Mouse (Mus musculus) midbrain, embryonic 10.5 days (tissue): ENCODE measurements around the gene Ablim1. TPM values are rescaled to one million over a fixed set of nuclear protein-coding genes. Genes with fewer than 3 reads are reported as not detected.

Source experiments
- DNase-seq: peaks from one replicate; pipeline ENCODE4 v3.0.0-alpha.2; 2017; ENCODE audit warnings: low spot score
- H3K27ac ChIP-seq: fragments of 300-500 bp; sonication (generic); replicated peaks from 2 replicates; pipeline ENCODE4 v1.5.1; 2016; ENCODE audit warnings: mild to moderate bottlenecking
- H3K27me3 ChIP-seq: fragments of 300-500 bp; sonication (generic); 2 replicates; pipeline ENCODE4 v1.6.1; 2016; ENCODE audit warnings: low read depth, mild to moderate bottlenecking; ENCODE audit not compliant: poor library complexity, severe bottlenecking
- H3K36me3 ChIP-seq: fragments of 300-500 bp; sonication (generic); 2 replicates; pipeline ENCODE4 v1.6.1; 2016; ENCODE audit warnings: mild to moderate bottlenecking, moderate library complexity
- H3K4me1 ChIP-seq: fragments of 300-500 bp; sonication (generic); 2 replicates; pipeline ENCODE4 v1.6.1; 2016
- H3K4me3 ChIP-seq: fragments of 300-500 bp; sonication (generic); 2 replicates; pipeline ENCODE4 v1.5.1; 2016; ENCODE audit warnings: mild to moderate bottlenecking, moderate library complexity
- H3K9me3 ChIP-seq: fragments of 300-500 bp; sonication (generic); replicated peaks from 2 replicates; pipeline ENCODE4 v1.6.1; 2016; ENCODE audit warnings: mild to moderate bottlenecking
- WGBS: fragments of 180-500 bp; shearing (Covaris S2); methylation state at CpG from one replicate; pipeline ENCODE4 v1.1.7; 2016; 5-methylcytosine and 5-hydroxymethylcytosine counted together
- polyA plus RNA-seq: library from polyadenylated mRNA; unstranded; fragments of >200 nt; fragmentation: Nextera tagmentation; extraction: Ambion mirVana; gene quantifications from 2 replicates; pipeline ENCODE4 v1.2.1, GENCODE M21; 2016

The Ablim1 gene
- polyA plus RNA-seq, 1 experiment from 2014 or later = 17.8 TPM

DNA sequence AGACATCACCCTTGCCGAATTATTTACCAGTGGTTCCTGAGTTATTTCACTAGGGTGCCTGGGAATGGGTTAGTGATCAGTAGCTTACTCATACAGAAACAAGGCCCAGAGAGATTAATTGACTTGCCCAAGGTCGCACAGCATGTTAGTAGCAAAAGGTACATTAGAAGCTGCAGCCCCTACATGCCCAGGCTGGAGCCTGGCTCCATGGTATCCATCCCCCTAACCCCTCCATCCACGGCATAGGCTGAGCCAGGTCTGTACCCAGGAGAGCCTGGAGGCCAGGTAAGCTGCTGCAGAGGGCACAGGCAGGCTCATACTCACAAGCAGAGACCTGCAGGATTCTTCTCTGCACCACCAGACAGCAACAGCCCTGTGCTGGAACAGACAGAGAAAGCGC lies 312.8 kb downstream of the Ablim1 start:
- Histone ChIP-seq H3K27ac (no peak overlapping the region), H3K4me3 (no peak overlapping the region), H3K27me3 (peaks cover 29% of the 10 kb centered on the region), H3K4me1 (peaks cover 32% of the 10 kb centered on the region), H3K9me3 (no peaks in the 10 kb centered on the region), H3K36me3 (no peaks in the 10 kb centered on the region)
- DNase-seq = no peak
- 87% methylated on average over 4 of the region's 4 CpGs for WGBS

- DNase-seq = no peak
- no peaks in the 10 kb centered on the region for H3K9me3 ChIP-seq
- H3K4me3 ChIP-seq = no peak overlapping the region
- WGBS = 89% methylated on average over 5 of the region's 5 CpGs
- H3K27me3 ChIP-seq = peaks cover 16% of the 10 kb centered on the region
- peaks cover 36% of the 10 kb centered on the region for H3K4me1 ChIP-seq
- H3K36me3 ChIP-seq = no peaks in the 10 kb centered on the region
- H3K27ac ChIP-seq = no peak overlapping the region
Observed at GRCm38 (mm10) chr19:57000592-57000991, 314.1 kb downstream of the Ablim1 start.

DNA sequence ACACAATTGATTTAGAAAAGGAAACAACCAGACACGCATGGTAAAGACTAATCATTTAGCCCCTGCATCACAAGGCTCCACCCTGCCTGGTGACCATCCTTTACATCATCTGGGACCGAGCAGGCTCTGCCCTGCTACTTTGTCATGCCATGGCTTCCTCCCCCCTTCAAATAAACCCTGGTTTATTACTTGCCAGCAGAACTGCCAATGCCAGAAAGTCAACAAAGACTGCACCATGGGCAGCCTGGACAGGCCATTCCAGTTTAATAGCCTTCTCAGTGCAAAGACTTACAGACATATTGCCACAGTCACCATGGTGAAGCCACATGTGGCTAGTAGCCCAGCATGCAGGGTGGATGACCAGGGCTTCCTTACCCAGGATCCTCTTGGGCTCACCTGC lies 314.9 kb downstream of the Ablim1 start:
- Histone ChIP-seq H3K9me3 (no peaks in the 10 kb centered on the region), H3K4me1 (peaks cover 36% of the 10 kb centered on the region), H3K27ac (no peak overlapping the region), H3K27me3 (peaks cover 8% of the 10 kb centered on the region; the same call in 1 of the 2 replicates), H3K4me3 (no peak overlapping the region), H3K36me3 (no peaks in the 10 kb centered on the region)
- 77% methylated on average over 2 of the region's 2 CpGs for WGBS
- no peak for DNase-seq

GRCm38 (mm10) chr19:56998910-56999309 lies 315.8 kb downstream of the Ablim1 start:
- DNase-seq = no peak
- Histone ChIP-seq H3K27ac (0 out of 2 replicates have a peak overlapping the region, but pooled peaks have one; percentile 6), H3K9me3 (no peaks in the 10 kb centered on the region), H3K36me3 (no peaks in the 10 kb centered on the region), H3K27me3 (no peaks in the 10 kb centered on the region), H3K4me1 (peaks cover 44% of the 10 kb centered on the region), H3K4me3 (no peak overlapping the region)
- WGBS = 82% methylated on average over 2 of the region's 2 CpGs

DNA sequence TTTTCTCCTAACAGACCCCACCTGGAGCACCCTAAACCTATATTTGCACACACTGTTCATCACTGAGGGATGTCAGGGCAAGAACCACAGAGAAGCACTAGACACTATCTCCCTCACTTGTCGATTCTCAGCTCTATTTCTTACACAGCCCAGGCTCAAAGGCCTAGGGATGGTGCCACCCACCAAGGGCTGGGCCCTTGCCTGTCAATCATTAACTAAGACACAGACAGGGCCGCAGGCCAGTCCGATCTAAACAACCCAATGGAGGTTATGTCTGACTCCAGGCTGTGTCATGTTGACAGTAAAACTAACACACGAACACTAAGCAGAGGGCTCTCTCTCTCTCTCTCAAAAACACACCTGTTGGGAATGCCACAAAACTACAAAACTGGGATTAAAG lies 316.4 kb downstream of the Ablim1 start:
- 0 out of 2 replicates have a peak overlapping the region, but pooled peaks have one; percentile 6 for H3K27ac ChIP-seq
- no peaks in the 10 kb centered on the region for H3K27me3 ChIP-seq
- H3K36me3 ChIP-seq = no peaks in the 10 kb centered on the region
- no peak overlapping the region for H3K4me3 ChIP-seq
- H3K9me3 ChIP-seq = no peaks in the 10 kb centered on the region
- DNase-seq = no peak
- 86% methylated on average over 4 of the region's 4 CpGs for WGBS
- H3K4me1 ChIP-seq = peaks cover 40% of the 10 kb centered on the region

- Histone ChIP-seq H3K36me3 (no peaks in the 10 kb centered on the region), H3K4me3 (peak overlapping the region; percentile 26), H3K9me3 (no peaks in the 10 kb centered on the region), H3K27ac (peak overlapping the region; percentile 77), H3K27me3 (no peaks in the 10 kb centered on the region), H3K4me1 (peaks cover 32% of the 10 kb centered on the region)
- DNase-seq = peak; percentile 70
- WGBS = 3% methylated on average over 10 of the region's 10 CpGs
Observed at GRCm38 (mm10) chr19:56997164-56997599, 317.5 kb downstream of the Ablim1 start.

GRCm38 (mm10) chr19:56995441-56995840 lies 319.3 kb downstream of the Ablim1 start:
- no peaks in the 10 kb centered on the region for H3K9me3 ChIP-seq
- no peaks in the 10 kb centered on the region for H3K27me3 ChIP-seq
- WGBS = 91% methylated on average over 4 of the region's 4 CpGs
- no peak overlapping the region for H3K4me3 ChIP-seq
- DNase-seq = no peak
- H3K4me1 ChIP-seq = peaks cover 44% of the 10 kb centered on the region
- no peaks in the 10 kb centered on the region for H3K36me3 ChIP-seq
- H3K27ac ChIP-seq = no peak overlapping the region

DNA sequence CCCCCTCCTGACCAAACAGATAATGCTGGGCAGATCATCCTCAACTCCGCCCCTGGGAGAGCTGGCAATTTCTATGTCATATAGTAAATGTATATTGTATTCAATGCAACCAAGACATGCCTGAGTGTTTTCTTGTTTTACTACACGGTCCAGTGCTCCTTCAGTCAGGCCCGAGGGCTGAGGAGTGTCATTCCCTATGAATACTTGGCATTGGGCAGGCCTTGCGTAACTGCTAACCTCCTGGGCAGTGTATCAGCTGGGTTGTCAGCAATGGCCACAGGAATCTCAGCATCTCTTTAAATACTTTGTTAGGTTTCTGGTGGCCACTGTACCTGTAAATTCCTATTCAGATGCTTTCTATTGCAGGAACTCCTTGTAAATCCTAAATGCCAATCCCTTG lies 320.1 kb downstream of the Ablim1 start:
- H3K36me3 ChIP-seq = no peaks in the 10 kb centered on the region
- no peaks in the 10 kb centered on the region for H3K9me3 ChIP-seq
- H3K27ac ChIP-seq = no peak overlapping the region
- H3K27me3 ChIP-seq = 0 out of 2 replicates have a peak, but pooled peaks cover 4% of the 10 kb centered on the region
- H3K4me1 ChIP-seq = peaks cover 49% of the 10 kb centered on the region
- H3K4me3 ChIP-seq = no peak overlapping the region
- WGBS = 74% methylated on average over 4 of the region's 4 CpGs
- no peak for DNase-seq

DNA sequence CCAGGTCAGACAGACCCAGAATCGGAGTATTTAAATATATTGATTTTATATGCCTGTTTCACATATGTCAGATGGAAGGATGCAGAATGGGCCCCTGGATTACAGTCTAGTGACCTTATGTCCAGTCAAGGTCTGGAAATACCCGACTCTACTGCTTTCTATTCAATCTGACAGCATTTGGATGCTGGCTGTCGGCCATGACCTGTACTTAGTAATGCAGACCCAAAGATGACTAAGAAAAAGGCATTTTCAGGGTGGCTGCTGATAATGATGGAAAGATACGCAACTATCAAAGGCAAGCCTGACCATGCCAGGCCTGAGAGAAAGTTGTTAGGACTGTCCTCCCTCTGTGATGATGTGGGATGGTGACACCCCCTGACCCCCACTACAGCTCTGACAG lies 321.0 kb downstream of the Ablim1 start:
- no peak for DNase-seq
- no peak overlapping the region; the same call in 1 of the 2 replicates for H3K27ac ChIP-seq
- H3K27me3 ChIP-seq = peaks cover 9% of the 10 kb centered on the region; the same call in 1 of the 2 replicates
- H3K9me3 ChIP-seq = no peaks in the 10 kb centered on the region
- WGBS = 88% methylated on average over 4 of the region's 4 CpGs
- H3K36me3 ChIP-seq = no peaks in the 10 kb centered on the region
- H3K4me3 ChIP-seq = no peak overlapping the region
- H3K4me1 ChIP-seq = peaks cover 58% of the 10 kb centered on the region

- Histone ChIP-seq H3K36me3 (no peaks in the 10 kb centered on the region), H3K4me1 (peaks cover 65% of the 10 kb centered on the region), H3K27me3 (peaks cover 11% of the 10 kb centered on the region; the same call in 1 of the 2 replicates), H3K27ac (peak overlapping the region; percentile 52; the same call in 1 of the 2 replicates), H3K9me3 (no peaks in the 10 kb centered on the region), H3K4me3 (no peak overlapping the region)
- 76% methylated on average over 8 of the region's 8 CpGs for WGBS
- DNase-seq = no peak
Observed at GRCm38 (mm10) chr19:56992978-56993545, 321.7 kb downstream of the Ablim1 start.

DNA sequence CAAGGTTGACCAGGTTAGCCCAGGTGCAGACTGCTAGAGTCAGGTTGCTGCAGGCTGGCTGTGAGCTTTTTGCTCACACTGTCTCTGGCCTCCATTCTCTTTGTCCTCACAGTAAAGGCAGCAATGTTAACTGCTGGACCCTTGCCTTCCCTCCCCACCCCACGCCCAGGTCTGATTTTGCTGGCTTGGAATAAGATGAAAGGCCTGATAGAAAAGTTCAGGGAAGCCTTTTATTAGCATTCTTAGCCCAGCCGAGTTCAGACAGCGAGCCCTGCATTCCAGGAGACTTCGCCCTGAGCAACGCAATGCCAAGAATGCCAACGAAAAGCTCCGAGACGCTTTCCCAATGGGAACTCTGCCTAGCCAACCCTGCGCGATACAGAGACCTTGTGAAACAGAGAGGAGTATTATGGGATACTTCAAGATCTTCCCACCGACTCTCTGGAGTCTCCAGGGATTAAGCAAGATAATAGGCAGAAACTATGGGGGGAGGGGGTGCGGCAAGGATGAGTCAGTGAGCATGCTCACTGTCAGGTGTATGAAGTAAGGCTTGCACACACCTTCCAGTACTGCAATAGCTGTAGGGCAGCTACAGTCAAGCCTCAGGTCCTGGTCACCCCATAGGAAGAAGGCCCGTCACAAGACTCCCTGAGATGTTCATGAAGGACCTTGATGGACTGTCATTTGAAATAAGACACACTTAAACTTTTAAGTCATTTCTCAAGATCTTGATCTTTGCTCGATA lies 324.2 kb downstream of the Ablim1 start:
- Histone ChIP-seq H3K9me3 (no peaks in the 10 kb centered on the region), H3K27ac (peak overlapping the region; percentile 84), H3K36me3 (no peaks in the 10 kb centered on the region), H3K27me3 (peaks cover 11% of the 10 kb centered on the region; the same call in 1 of the 2 replicates), H3K4me3 (no peak overlapping the region), H3K4me1 (peaks cover 66% of the 10 kb centered on the region)
- 32% methylated on average over 14 of the region's 14 CpGs for WGBS
- DNase-seq = peak; percentile 67

DNA sequence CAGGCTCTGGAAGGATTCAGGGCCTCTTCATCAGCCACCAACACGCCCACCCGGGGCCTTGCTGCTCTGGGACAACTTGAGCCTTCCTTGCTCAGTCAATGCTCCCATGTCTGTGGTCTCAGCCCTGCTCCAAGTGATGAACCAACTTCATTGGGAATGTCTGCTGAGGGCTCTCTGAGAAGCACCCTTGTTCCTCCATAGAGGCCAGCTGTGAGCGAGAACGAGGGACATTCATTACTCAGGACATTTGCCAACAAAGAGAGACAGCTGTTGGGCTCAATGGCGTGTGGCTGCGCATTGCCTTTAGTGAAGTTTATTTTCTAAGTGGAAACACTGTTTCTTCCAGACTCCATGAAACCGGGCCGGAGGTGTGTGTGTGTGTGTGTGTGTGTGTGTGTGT lies 325.5 kb downstream of the Ablim1 start:
- peaks cover 61% of the 10 kb centered on the region for H3K4me1 ChIP-seq
- no peaks in the 10 kb centered on the region for H3K36me3 ChIP-seq
- no peak for DNase-seq
- 91% methylated on average over 8 of the region's 8 CpGs for WGBS
- peaks cover 11% of the 10 kb centered on the region; the same call in 1 of the 2 replicates for H3K27me3 ChIP-seq
- H3K4me3 ChIP-seq = no peak overlapping the region
- no peaks in the 10 kb centered on the region for H3K9me3 ChIP-seq
- H3K27ac ChIP-seq = peak overlapping the region; percentile 84

GRCm38 (mm10) chr19:56984229-56984628 lies 330.5 kb downstream of the Ablim1 start:
- no peak for DNase-seq
- 76% methylated on average over 4 of the region's 4 CpGs for WGBS

More at GRCm38 (mm10) chr19:56984229-56984628, 330.5 kb downstream of the Ablim1 start:
- Histone ChIP-seq H3K36me3 (no peaks in the 10 kb centered on the region), H3K4me1 (peaks cover 40% of the 10 kb centered on the region), H3K4me3 (no peak overlapping the region), H3K27me3 (peaks cover 5% of the 10 kb centered on the region; the same call in 1 of the 2 replicates), H3K27ac (peak overlapping the region; percentile 46), H3K9me3 (no peaks in the 10 kb centered on the region)
